Mouse (Mus musculus) bone marrow macrophage, adult 2 months (primary cell): Measurements from ENCODE around the gene Tmprss13.

Source experiments
- CTCF ChIP-seq: IDR thresholded peaks from 2 replicates; pipeline ENCODE4 v1.5.1; 2012; ENCODE audit warnings: low read depth, mild to moderate bottlenecking, low read length, moderate library complexity
- POLR2A ChIP-seq: IDR thresholded peaks from 2 replicates; pipeline ENCODE4 v1.6.1; 2012; ENCODE audit warnings: mild to moderate bottlenecking, low read depth, low read length, borderline replicate concordance

- TF ChIP-seq POLR2A, result no peak
- no peak for TF ChIP-seq CTCF
These were observed 27.4 kb downstream of the Tmprss13 start for GRCm38 (mm10) chr9:45346276-45346675.
